ENCODE assay signal across 13 mouse cellular contexts in genomic region chr4:133627039-133627438, GRCm38 (mm10). TPM values are rescaled to one million over a fixed set of nuclear protein-coding genes. Genes with fewer than 3 reads are reported as not detected.
A peak's percentile ranks its signal among the peaks of the same experiment; 100 is the strongest.
DNase-seq lines count a peak whose midpoint lies in the region; ATAC-seq and TF ChIP-seq lines count a peak whose summit lies in the region.
"Had no signal": no experiment of that assay in that cellular context is flagged by ENCODE, and none has a peak within 500 bp of the region (broad histone marks: within the 10 kb centered on the region; RNA-seq: fewer than 3 reads in every experiment).

No protein-coding gene starts in this region.

- no peak overlapping the region for H3K4me2 ChIP-seq in heart, postnatal 0 days (ENCODE audit: low read depth, low read length)
- H3K4me2 ChIP-seq: forebrain, embryonic 13.5 days; limb, embryonic 15.5 days had no signal

- intact Hi-C loops in heart, postnatal 14 days (cut with DNase I) = no loop called here

- no peak for ATAC-seq in heart, postnatal 0 days (ENCODE audit: insufficient read depth, low read depth)
- no peak for ATAC-seq in megakaryocyte, adult 5-6 weeks (ENCODE audit: poor library complexity, severe bottlenecking)
- ATAC-seq: forebrain, embryonic 13.5 days had no signal

- no peak for TF ChIP-seq CTCF in heart, postnatal 0 days (IDR thresholded peaks at IDR 0.05; ENCODE audit: low read depth)

- DNase-seq in heart, postnatal 0 days (ENCODE audit: low spot score) = no peak
- DNase-seq in heart, postnatal 14 days = no peak
- peak; percentile 78 to 85 for DNase-seq in cerebellum, postnatal 36 days
- no peak for DNase-seq in gastrocnemius, postnatal 10 days
- DNase-seq: gastrocnemius, postnatal 14 days; right cerebral cortex, postnatal 4 days had no signal

- TF ChIP-seq EP300 in heart, postnatal 0 days (IDR thresholded peaks at IDR 0.05; ENCODE audit: low read depth) = no peak

- H3K4me1 ChIP-seq in heart, postnatal 0 days (ENCODE audit: control insufficient read depth, insufficient read depth) = no peaks in the 10 kb centered on the region
- peaks cover 90% of the 10 kb centered on the region for H3K4me1 ChIP-seq in megakaryocyte, embryonic 14.5 days
- H3K4me1 ChIP-seq in brown adipose tissue, adult 24 weeks (ENCODE audit: control insufficient read depth, insufficient read depth, insufficient read length, low read length) = peaks cover 35% of the 10 kb centered on the region

- H3K27me3 ChIP-seq in heart, postnatal 0 days (ENCODE audit: control insufficient read depth, insufficient read depth, low read length) = no peaks in the 10 kb centered on the region
- no peaks in the 10 kb centered on the region for H3K27me3 ChIP-seq in megakaryocyte, embryonic 14.5 days (replicated peaks)
- H3K27me3 ChIP-seq: forebrain, embryonic 13.5 days; limb, embryonic 15.5 days had no signal

- H3K36me3 ChIP-seq in heart, postnatal 0 days (replicated peaks; ENCODE audit: control insufficient read depth, insufficient read depth, low read length) = peaks cover 27% of the 10 kb centered on the region
- H3K36me3 ChIP-seq in megakaryocyte, embryonic 14.5 days (replicated peaks; ENCODE audit: low read length) = peaks cover 78% of the 10 kb centered on the region

- no peaks in the 10 kb centered on the region for H3K9me3 ChIP-seq in heart, postnatal 0 days (replicated peaks; ENCODE audit: control insufficient read depth, low read length)
- no peaks in the 10 kb centered on the region for H3K9me3 ChIP-seq in megakaryocyte, embryonic 14.5 days
- H3K9me3 ChIP-seq: forebrain, embryonic 13.5 days; limb, embryonic 15.5 days had no signal

- H3K4me3 ChIP-seq in heart, postnatal 0 days (ENCODE audit: low read depth, low read length) = no peak overlapping the region
- H3K4me3 ChIP-seq in megakaryocyte, embryonic 14.5 days (replicated peaks) = peak overlapping the region; percentile 53
- no peak overlapping the region for H3K4me3 ChIP-seq in brown adipose tissue, adult 24 weeks (ENCODE audit: insufficient read depth, low read depth, low read length)
- H3K4me3 ChIP-seq: forebrain, embryonic 13.5 days; left cerebral cortex, adult 2 months; limb, embryonic 15.5 days had no signal

- H3K27ac ChIP-seq in heart, postnatal 0 days (ENCODE audit: low read depth) = 0 out of 2 replicates have a peak overlapping the region, but pooled peaks have one; percentile 86
- H3K27ac ChIP-seq in brown adipose tissue, adult 24 weeks (replicated peaks; ENCODE audit: low read depth, low read length) = peak overlapping the region; percentile 98
- H3K27ac ChIP-seq: forebrain, embryonic 13.5 days; limb, embryonic 15.5 days; macrophage had no signal

- H3K9ac ChIP-seq in heart, postnatal 0 days (replicated peaks; ENCODE audit: low read depth, low read length) = no peak overlapping the region
- H3K9ac ChIP-seq: forebrain, embryonic 13.5 days; limb, embryonic 15.5 days had no signal

- 93% methylated on average over 14 of the region's 14 CpGs for WGBS in heart, postnatal 0 days

RNA-seq across cellular contexts. Expression of gene Zdhhc18, which starts 22.9 kb away (rescaled TPM):
- total RNA-seq in heart, postnatal 0 days (2014; rRNA removed; ENCODE audit: low replicate concordance) = 11.4 and 21.8 TPM in 2 replicates
- 1.7 and 2.3 TPM in 2 replicates for polyA plus RNA-seq in heart, postnatal 0 days (2015; fragmentation: Nextera tagmentation; extraction: Ambion mirVana)
- total RNA-seq in heart, postnatal 14 days (2021) = 10 to 100 TPM; 17.6 to 21.6 TPM
- 53.7 and 98.5 TPM in 2 replicates for polyA plus RNA-seq in megakaryocyte, embryonic 14.5 days (2012; ENCODE audit: insufficient read depth, low replicate concordance)
- 15.0 and 29.5 TPM in 2 replicates for total RNA-seq in megakaryocyte, adult 5-6 weeks (2015)
- total RNA-seq in megakaryocyte, adult 5-6 weeks (2017) = 9.3 and 12.2 TPM in 2 replicates
- polyA plus RNA-seq in brown adipose tissue, adult 24 weeks (2012; ENCODE audit: insufficient read depth, insufficient read length, missing spikeins) = 9.4 and 10.6 TPM in 2 replicates
- 10 to 100 TPM; 21.6 to 27.6 TPM for total RNA-seq in gastrocnemius, postnatal 10 days (2021)

RNA-seq across cellular contexts. Expression of gene Sfn, which starts 25.1 kb away (rescaled TPM):
- total RNA-seq in heart, postnatal 0 days (2014; rRNA removed; ENCODE audit: low replicate concordance) = 2.6 and 6.8 TPM in 2 replicates
- polyA plus RNA-seq in heart, postnatal 0 days (2015; fragmentation: Nextera tagmentation; extraction: Ambion mirVana) = 0.18 and 0.37 TPM in 2 replicates
- 1 to 10 TPM; 1.9 TPM for total RNA-seq in heart, postnatal 14 days (2021)
- 9.2 and 15.3 TPM in 2 replicates for polyA plus RNA-seq in megakaryocyte, embryonic 14.5 days (2012; ENCODE audit: insufficient read depth, low replicate concordance)
- 2.5 and 4.1 TPM in 2 replicates for total RNA-seq in megakaryocyte, adult 5-6 weeks (2015)
- 1.2 and 4.0 TPM in 2 replicates for total RNA-seq in megakaryocyte, adult 5-6 weeks (2017)
- 1.2 and 1.3 TPM in 2 replicates for polyA plus RNA-seq in brown adipose tissue, adult 24 weeks (2012; ENCODE audit: insufficient read depth, insufficient read length, missing spikeins)
- total RNA-seq in gastrocnemius, postnatal 10 days (2021) = 1 to 10 TPM; 1.6 TPM

RNA-seq across cellular contexts. Expression of gene Gpn2, which starts 42.9 kb away (rescaled TPM):
- 8.9 and 17.2 TPM in 2 replicates for total RNA-seq in heart, postnatal 0 days (2014; rRNA removed; ENCODE audit: low replicate concordance)
- polyA plus RNA-seq in heart, postnatal 0 days (2015; fragmentation: Nextera tagmentation; extraction: Ambion mirVana) = 8.6 and 8.8 TPM in 2 replicates
- 1 to 10 TPM; 7.7 to 8.6 TPM for total RNA-seq in heart, postnatal 14 days (2021)
- polyA plus RNA-seq in megakaryocyte, embryonic 14.5 days (2012; ENCODE audit: insufficient read depth, low replicate concordance) = 45.3 and 49.8 TPM in 2 replicates
- total RNA-seq in megakaryocyte, adult 5-6 weeks (2015) = 14.0 and 15.1 TPM in 2 replicates
- total RNA-seq in megakaryocyte, adult 5-6 weeks (2017) = 12.8 and 15.5 TPM in 2 replicates
- polyA plus RNA-seq in brown adipose tissue, adult 24 weeks (2012; ENCODE audit: insufficient read depth, insufficient read length, missing spikeins) = 8.1 TPM in 2 replicates
- total RNA-seq in gastrocnemius, postnatal 10 days (2021) = 1 to 10 TPM; 5.6 TPM

RNA-seq across cellular contexts. Expression of gene Pigv, which starts 45.4 kb away (rescaled TPM):
- total RNA-seq in heart, postnatal 0 days (2014; rRNA removed; ENCODE audit: low replicate concordance) = 8.7 and 13.7 TPM in 2 replicates
- 12.9 and 13.5 TPM in 2 replicates for polyA plus RNA-seq in heart, postnatal 0 days (2015; fragmentation: Nextera tagmentation; extraction: Ambion mirVana)
- total RNA-seq in heart, postnatal 14 days (2021) = 10 to 100 TPM; 10.4 to 10.7 TPM
- 9.8 and 12.4 TPM in 2 replicates for polyA plus RNA-seq in megakaryocyte, embryonic 14.5 days (2012; ENCODE audit: insufficient read depth, low replicate concordance)
- 7.5 and 7.8 TPM in 2 replicates for total RNA-seq in megakaryocyte, adult 5-6 weeks (2015)
- 7.2 and 7.9 TPM in 2 replicates for total RNA-seq in megakaryocyte, adult 5-6 weeks (2017)
- 4.6 and 5.9 TPM in 2 replicates for polyA plus RNA-seq in brown adipose tissue, adult 24 weeks (2012; ENCODE audit: insufficient read depth, insufficient read length, missing spikeins)
- total RNA-seq in gastrocnemius, postnatal 10 days (2021) = 10 to 100 TPM; 10.2 to 10.6 TPM

RNA-seq across cellular contexts. Expression of gene Gpatch3, which starts 52.5 kb away (rescaled TPM):
- 8.2 and 9.4 TPM in 2 replicates for total RNA-seq in heart, postnatal 0 days (2014; rRNA removed; ENCODE audit: low replicate concordance)
- 3.5 and 3.6 TPM in 2 replicates for polyA plus RNA-seq in heart, postnatal 0 days (2015; fragmentation: Nextera tagmentation; extraction: Ambion mirVana)
- 1 to 10 TPM; 4.2 to 4.9 TPM for total RNA-seq in heart, postnatal 14 days (2021)
- polyA plus RNA-seq in megakaryocyte, embryonic 14.5 days (2012; ENCODE audit: insufficient read depth, low replicate concordance) = 5.4 and 30.6 TPM in 2 replicates
- 2.7 and 3.7 TPM in 2 replicates for total RNA-seq in megakaryocyte, adult 5-6 weeks (2015)
- 32.6 and 40.2 TPM in 2 replicates for total RNA-seq in megakaryocyte, adult 5-6 weeks (2017)
- 0.96 and 1.5 TPM in 2 replicates for polyA plus RNA-seq in brown adipose tissue, adult 24 weeks (2012; ENCODE audit: insufficient read depth, insufficient read length, missing spikeins)
- total RNA-seq in gastrocnemius, postnatal 10 days (2021) = 1 to 10 TPM; 4.6 to 5.1 TPM

Comparison
In these comparisons a context has a peak if more than half of its experiments do, and no peak if none do; other contexts are left out.
1. DNase-seq: peak in cerebellum, postnatal 36 days (2 of 2); none in heart, postnatal 0 days (single experiment), heart, postnatal 14 days (0 of 2) and gastrocnemius, postnatal 10 days (single experiment).